Mouse (Mus musculus) CH12F3 (cell line): ENCODE data around the gene Rif1.

ENCODE experiments used
- in situ Hi-C: fragments of 300-500 bp; cut with MboI; formaldehyde crosslinking; loops from 2 replicates; pipeline ENCODE4 v1.14.3; 2020; ENCODE audit warnings: low sequenced_read_pairs

Gene Rif1

DNA sequence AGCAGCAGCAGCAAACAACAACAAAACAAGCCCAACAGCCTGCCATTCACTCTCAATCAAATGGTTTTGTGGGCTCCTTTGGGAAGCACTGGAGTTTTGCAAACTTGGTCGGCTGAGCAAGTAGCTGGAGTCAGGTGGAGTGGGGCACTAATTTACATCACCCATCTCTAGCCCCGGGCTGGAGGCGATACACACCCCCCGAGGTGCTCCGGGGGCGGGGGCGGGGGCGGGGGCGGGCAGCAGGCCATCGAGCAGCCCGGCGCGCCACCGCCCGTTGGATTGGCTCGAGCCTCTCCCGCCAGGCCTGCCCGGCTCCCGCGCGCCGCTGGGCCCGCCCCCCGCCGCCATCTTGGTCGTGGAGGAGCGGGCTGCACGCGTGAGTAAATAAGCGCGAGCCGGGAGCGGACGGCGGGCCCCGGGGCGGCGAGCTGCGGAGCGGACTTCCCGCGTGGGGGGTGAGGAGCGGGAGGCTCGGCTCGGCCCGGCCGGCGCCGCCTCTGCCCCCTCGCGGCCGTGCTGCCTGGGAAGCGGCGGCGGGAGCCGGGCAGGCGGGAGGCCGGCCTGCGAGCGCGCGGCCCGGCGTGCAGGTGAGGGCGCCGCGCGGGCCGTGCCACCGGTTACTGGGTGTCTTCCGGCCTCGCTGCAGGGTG, at the start of gene Rif1:
Rif1 (plus strand) TSS at position 342 of the 650 bp plus-strand sequence.
- in situ Hi-C loops = no loop called here

DNA sequence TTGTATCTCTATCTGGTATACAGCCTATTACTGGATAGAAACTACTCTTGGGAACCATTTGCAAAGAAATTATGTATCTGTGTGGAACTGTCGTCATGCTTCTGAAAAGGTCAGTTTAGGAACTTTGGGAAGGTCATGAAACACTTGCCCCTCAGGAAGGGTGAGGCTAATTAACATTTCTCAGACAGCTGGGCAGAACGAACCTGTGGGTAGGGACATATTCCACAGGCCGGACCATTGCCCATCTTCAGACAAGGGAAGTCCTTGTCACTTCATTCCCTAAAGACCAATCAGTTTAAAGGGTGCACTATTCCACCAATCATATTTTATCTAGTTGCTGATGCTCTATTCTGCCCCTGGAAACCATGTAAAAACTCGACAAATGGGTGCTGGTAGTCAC, 45.6 kb upstream of the Rif1 start:
- in situ Hi-C loops = no loop called here

DNA sequence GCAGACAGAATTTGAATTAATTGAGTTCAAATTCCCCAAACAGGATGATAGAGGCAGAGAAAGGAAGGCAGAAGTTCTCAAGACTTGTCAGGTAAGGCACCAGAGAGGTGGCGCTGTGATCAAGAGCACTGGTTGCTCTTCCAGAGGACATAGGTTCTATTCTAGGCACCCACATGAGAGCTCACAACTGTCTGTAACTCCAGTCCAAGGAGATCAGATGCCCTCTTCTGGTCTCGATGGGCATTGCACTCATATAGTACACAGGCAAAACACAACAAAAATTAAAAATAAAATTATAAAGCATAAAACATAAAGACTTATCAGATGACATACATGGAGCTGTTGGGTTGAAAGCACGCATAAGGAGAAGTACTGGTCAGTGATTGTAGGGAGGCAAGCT, 43.2 kb upstream of the Rif1 start:
- in situ Hi-C loops = no loop called here

DNA sequence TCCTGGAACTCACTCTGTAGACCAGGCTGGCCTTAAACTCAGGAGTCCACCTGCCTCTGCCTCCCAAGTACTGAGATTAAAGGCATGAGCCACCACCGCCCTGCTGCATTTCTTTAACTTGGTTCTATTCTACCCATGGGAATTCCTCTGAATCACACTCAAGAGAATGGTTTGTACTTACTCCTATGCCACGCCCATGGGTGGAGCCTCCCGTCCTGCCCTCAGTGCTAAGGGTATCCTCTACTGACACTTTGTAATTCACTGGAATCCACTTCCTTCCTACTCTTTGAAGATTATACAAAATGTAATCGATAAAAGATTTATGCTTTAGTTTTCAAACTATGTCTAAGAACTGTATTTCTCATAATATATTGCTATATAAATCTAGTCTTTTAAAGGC, 41.1 kb upstream of the Rif1 start:
- in situ Hi-C loops = no loop called here

DNA sequence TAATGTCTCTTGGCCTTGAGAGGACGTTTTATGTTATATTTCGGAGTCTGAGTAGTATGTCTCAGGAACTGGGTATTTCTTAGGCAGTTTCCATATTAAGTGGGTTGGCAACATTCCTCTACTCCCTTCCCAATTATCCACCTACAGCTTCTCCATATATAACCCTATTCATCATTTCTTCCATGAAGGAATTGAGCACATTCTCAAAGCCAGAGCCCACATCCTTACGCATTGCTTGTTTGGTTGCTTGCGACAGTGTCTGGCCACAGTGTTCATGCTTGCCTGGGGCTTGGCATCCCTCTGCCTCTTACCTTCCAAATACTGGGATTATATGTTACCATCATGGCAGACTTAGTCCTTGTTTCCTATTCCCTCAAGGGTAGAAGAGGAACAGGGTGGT, 38.0 kb upstream of the Rif1 start:
- in situ Hi-C loops = no loop called here

DNA sequence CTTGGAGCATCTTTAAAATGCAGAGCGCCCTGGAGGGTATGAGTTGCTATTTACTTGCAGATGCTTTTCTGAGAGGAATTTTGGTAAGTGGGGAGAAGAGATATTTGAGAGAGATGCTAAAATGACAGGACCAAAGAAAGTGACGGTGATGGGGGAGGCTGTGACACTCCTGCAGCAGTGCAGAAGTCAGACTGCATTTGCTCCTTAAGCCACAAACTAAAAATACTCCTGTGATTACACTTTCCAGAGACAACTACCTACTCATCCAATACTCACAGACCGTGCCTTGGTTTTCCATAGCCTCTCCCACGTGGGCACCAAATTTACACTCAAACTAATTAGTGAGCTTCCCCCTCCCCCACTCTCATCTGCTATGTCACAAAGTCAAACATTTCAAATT, 37.5 kb upstream of the Rif1 start:
- in situ Hi-C loops = no loop called here

DNA sequence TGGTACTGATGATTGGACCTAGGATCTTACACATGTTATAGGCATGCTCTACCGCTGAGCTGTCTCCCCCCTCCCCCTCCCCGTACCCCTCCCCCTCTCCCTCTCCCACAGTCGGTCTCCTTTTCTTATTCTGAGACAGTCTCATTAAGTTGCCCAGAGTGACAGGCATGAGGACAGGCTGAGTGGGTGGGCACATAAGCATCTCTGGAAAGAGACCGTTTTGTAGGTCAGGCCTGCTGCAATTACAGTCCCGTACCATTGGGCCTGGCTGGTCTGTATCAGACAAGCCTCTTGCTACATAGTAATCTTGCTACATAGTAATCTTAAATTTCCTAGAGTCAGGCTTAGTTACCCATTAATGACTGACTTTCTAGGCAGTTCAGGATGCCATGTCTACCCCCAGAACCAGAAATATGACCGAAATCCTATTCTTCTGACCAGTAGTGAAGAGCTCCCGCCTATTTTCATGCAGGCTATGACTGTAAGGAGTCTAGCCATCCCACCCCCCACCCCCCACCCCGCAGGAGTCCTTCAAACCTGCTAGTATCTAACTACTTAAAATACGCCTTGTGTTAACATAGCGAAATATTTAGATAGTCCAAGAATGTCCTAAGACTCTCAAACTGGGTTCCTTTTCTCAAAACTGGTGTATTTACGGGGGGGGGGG, 35.6 kb upstream of the Rif1 start:
- in situ Hi-C loops = no loop called here

DNA sequence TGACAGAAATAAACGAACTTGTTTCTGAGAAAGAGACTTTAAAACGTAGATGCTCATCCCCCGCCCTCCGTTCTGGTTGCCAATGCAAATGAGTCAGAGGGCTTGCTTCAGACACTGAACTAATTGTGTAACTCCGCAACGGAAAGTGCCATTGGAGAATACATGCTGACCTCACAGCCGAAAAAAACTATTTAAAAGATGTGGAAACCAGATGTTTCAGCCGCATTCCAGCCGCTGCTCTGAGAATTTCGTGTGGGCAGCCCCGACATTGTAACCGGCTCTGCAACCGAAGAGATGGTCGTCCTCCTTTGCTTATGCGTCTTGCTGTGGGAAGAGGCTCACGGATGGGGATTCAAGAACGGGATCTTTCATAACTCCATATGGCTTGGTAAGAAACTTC, 34.8 kb upstream of the Rif1 start, which contains the start of gene Tnfaip6:
Tnfaip6 (plus strand) TSS at position 128 of the 400 bp plus-strand sequence.
- in situ Hi-C loops = no loop called here

DNA sequence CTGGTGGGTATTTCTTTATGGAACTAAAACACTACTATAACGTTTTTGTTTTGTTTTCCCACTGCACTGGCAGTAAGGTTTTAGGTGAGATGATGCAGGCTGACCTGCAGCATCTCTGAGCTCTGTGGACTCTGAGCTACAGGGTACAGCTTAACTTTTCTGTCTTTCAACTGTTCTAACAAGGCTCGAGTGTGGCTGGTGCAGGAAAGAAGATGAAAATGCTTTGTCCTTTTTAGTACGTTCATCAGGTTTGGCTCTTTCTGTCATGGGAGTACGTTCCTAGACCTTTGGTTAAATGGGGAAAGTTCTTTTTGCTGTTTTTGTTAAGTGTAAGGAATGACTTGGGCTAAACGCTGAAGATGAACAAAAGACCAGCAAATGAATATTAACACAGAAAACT, 34.1 kb upstream of the Rif1 start:
- in situ Hi-C loops = no loop called here

DNA sequence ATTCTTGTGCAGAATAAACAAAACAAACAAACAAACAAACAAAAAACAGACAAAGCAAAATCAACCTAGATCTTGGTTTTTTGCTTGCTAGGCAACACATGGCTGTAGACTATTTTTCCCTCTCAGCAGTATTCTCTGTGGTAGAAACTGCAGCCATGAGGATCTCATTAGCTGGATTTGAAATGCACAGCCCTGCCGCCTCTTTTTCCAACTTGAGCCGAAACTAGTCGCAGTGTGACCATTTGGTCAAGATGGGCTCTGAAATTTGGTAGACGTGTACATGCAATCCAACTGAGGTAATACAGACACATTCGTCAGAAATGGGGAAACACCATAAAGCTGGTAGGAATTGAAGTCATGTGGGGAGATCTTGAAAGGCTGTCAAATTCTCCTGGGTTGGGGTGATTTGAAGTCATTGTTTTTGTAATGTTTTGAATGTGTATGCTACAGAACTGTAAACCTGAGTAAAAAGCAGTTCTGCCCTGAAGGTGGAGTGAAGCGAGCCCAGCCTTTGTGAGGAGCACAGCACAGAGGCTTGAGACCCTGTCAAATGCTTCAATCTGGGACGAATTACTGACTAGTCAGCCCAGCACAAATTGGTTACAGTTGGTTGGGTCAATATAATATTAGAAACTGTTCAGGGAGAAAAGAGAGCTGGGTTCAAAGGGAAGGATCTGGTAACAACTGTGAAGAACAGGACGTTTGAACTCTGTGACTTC, 33.4 kb upstream of the Rif1 start:
- in situ Hi-C loops = no loop called here

DNA sequence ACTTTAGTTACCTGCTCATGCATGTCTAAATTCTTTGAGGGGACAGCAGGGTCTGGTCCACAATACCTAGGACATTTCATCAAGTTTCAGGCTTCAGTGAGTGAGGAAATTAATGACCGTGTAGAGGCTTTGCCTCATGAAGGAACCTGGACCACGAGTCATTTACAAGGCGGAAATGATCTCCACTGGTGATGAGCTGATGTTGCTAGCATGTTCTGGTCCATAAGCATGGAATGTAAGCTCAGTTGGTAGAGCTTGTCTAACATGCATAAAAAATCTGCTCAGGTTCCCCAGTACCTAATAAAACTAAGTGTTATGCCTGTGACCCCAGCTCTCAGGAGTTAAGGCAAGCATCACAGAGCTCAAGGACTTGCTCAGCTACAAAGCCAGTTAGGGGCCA, 30.5 kb upstream of the Rif1 start:
- in situ Hi-C loops = no loop called here

DNA sequence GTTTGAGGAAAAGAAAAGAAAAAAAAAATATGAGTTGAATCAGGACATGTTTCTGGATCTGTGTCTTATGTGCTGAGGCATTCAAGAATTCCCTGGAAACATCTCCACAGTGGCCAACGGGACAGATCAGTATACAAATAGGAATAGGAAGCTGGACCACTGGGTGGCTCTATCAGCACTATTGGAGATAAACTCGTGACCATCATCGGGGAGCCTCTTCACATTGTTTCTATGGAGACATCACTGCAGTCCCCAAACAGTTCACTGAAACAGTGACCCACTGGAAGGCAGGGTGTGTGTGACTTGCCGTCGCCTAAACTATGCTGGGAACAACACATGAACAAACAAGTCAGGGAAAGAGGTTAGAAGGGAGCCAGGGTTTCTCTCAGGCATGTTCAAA, 29.9 kb upstream of the Rif1 start:
- in situ Hi-C loops = no loop called here

DNA sequence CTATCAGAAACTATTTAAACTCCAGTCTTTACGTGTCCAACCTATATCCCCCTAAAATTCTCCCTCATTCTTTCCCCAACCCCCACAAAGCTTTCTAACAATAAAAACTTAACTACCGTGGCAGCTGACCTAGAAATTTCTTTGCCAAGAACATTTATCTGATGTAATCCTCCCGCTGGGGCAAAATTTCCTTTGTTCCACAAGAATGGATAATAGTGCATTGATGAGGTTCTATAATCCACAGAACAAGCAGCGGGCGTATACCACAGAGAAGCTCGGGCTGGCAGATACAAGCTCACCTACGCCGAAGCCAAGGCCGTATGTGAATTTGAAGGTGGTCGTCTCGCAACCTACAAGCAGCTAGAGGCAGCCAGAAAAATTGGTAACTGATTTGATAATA, 29.1 kb upstream of the Rif1 start:
- in situ Hi-C loops = no loop called here

DNA sequence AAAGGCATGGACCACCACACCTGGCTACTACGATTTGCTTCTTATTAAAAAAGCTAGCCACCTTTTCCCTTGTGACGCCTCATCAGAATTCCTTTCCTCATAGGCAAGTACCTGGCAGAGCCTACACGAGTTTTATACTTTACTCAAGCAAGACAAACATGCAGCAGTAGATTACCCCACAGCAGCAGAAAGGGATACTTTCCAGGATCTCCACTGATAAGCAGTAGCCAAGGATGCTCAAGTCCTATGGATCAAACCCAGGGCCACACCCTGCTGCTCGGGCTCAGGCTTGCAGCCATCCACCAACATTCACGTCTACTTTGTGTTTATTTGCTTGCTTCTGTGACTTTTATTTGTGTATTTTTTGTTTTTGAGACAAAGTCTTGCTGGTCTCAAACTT, 26.6 kb upstream of the Rif1 start:
- in situ Hi-C loops = no loop called here

DNA sequence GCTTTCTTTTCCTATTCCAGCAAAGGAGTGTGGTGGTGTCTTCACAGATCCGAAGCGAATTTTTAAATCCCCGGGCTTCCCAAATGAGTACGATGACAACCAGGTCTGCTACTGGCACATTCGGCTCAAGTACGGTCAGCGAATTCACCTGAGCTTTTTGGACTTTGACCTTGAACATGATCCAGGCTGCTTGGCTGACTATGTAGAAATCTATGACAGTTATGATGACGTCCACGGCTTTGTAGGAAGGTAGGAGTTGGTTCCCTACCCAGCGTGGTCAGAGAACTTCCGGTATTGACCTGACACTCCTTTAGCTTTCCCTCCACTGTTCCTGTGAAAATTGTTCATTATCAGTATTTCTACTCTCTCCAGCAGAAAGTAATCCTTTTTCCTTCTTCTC, 21.8 kb upstream of the Rif1 start:
- in situ Hi-C loops = no loop called here

DNA sequence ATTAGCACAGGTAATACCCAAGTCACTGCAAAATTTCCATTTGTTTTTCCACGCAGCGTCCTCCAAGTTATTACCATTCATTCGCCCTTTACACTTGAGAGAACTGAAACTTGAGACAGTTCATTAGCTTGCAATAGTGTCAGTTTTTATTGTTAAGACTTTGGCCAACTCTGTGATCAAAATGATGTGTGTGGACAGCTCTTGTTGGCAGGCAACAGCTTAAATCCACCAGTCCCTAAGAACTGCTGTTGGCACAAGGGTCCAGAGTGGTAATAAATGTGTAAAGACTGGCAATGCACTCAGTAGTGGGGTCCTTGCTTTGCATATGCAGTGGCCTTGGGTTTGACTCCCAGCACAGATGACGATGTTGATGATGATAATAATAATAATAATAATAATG, 20.3 kb upstream of the Rif1 start:
- in situ Hi-C loops = no loop called here

DNA sequence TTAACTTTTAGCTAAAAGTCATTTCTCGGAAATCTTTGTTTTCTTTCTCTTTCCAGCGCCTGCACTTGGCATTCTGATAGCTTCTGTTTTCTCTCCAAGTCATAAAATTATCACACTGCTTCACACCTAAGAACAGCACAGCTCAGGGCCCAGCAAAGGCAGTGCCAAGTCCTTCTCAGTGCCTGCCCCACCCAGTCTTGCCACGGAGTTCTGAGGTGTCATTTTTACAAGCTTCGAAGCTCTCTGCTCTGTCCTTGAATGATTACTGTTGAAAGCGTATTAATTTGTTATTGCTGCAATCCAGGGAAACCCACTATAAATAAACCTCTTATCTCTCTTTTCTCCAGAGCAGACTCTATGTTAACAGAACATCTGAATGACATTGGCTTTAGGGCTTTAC, 19.1 kb upstream of the Rif1 start:
- in situ Hi-C loops = no loop called here

DNA sequence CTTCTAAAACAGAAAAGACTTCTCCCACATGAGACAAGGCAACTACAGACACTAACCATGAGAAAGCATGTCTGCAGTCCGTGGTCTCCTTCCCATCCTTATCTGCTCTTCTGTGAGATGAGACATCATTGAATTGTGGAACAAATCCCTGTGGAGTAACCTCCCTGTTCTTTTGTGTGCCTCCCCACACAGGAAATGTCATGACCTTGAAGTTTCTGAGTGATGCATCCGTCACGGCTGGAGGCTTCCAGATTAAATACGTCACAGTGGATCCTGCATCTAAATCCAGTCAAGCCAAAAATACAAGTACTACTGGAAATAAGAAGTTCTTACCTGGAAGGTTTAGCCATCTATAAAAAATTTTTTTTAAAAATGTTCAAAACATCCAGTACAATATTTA, 17.0 kb upstream of the Rif1 start:
- in situ Hi-C loops = no loop called here

DNA sequence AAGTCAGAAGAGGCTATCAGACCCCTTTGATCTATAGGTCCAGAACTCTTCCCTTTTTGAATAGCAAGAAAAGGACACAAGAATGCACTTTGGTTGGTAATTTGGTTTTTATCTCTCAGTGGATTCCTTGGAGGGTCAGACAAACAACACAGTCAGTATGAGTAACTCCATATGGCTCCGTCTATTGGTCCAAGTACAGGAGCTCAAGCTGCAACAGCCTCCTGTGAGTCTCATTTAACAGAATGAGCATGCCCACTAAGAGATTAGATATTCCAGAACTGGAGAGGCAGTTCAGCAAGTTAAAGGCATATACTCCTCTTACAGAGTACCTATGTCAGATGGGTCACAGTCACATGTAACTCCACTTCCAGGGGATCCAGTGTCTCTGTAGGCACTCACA, 15.5 kb upstream of the Rif1 start:
- in situ Hi-C loops = no loop called here

DNA sequence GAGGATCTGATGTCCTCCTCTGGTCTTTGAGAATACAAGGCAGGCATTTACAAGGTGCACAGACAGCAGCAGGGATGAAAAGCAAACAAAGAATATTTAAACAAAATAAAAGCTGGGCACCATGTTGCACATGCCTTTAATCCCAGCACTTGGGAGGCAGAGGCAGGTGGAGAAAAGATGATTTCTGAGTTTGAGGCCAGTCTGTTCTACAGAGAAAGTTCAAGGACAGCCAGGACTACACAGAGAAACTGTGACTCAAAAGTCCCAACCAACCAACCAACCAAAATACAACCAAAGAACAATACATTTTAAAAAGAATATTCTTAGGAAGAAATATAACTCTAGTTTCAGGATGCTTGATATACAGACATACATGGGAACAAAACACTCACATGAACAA, 15.0 kb upstream of the Rif1 start:
- in situ Hi-C loops = no loop called here

DNA sequence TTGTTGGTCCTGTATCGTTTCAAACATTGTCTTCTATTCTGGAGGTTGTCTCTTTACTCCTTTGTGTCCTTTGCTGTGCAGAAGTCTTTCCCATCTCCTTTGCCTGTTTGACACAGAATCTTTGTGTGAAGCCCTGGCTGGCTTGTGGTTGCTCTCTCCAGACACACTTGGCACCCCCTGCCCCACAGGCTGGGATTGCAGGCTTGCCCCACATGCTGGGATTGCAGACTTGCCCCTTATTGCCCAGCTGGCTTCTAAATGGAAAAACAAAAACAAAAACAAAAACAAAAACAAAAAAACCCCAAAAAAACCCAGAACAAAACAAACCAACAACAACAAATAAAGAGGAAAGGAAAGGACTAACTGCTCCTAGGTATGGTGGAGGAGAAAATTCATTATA, 4.0 kb upstream of the Rif1 start:
- in situ Hi-C loops = no loop called here

DNA sequence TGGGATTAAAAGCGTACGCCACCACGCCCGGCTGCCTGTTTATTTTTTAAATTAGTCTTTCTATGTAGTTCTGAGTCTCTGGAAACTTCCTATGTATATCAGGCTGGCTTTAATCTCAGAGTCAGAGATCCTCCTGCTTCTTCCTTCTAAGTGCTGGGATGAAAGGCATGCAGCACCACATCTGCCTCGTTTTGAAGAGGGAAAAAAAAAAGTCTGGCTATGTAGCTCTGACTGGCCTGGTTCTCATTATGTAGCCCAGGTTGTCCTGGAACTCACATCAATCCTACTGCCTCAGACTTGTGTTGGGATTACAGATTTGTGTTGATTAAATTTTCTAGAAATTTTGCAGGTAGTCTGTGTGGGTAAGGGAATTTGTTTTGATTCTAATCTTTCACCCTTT, 1.8 kb upstream of the Rif1 start:
- in situ Hi-C loops = no loop called here
